Mouse (Mus musculus) liver, embryonic 14.5 days (tissue): ENCODE measurements around the gene Ralgapa1.

ENCODE experiments used
- CTCF ChIP-seq: IDR thresholded peaks from 2 replicates; pipeline ENCODE4 v1.5.1; 2016; ENCODE audit warnings: antibody characterized with exemption, low read depth, control low read depth
- EP300 ChIP-seq: IDR thresholded peaks from 2 replicates; pipeline ENCODE4 v1.6.1; 2016; ENCODE audit warnings: antibody characterized with exemption, low read depth

- TF ChIP-seq CTCF: no peak
- no peak for TF ChIP-seq EP300
Observed at GRCm38 (mm10) chr12:55860631-55861030, 39.7 kb upstream of the Ralgapa1 start.
